Mouse (Mus musculus) thymus, postnatal 4 days (tissue): ENCODE measurements around the gene Chn1.
"Not testable (repeated sequence)": the region's sequence is repeated elsewhere in the genome, so short reads cannot be mapped to it uniquely, and the experiment has no call there.

Source experiments
- DNase-seq: peaks from one replicate; pipeline ENCODE4 v3.0.0; 2021

The Chn1 gene

GRCm38 (mm10) chr2:73774786-73775682 is at the start of gene Chn1:
TSS of gene Chn1 (minus strand) at chr2:73775346.
- peak; percentile 73 for DNase-seq

- DNase-seq = peak; percentile 18
Observed at GRCm38 (mm10) chr2:73818742-73819141, 43.6 kb upstream of the Chn1 start.

- no peak for DNase-seq
Observed at GRCm38 (mm10) chr2:73807609-73808008, 32.5 kb upstream of the Chn1 start.

- DNase-seq = not testable (repeated sequence)
Observed at GRCm38 (mm10) chr2:73800127-73800526, 25.0 kb upstream of the Chn1 start.

GRCm38 (mm10) chr2:73798786-73799185 is 23.6 kb upstream of the Chn1 start:
- DNase-seq = no peak

GRCm38 (mm10) chr2:73798136-73798535 is 23.0 kb upstream of the Chn1 start:
- no peak for DNase-seq

GRCm38 (mm10) chr2:73791846-73792630 is 16.9 kb upstream of the Chn1 start:
- peak; percentile 73 for DNase-seq

- no peak for DNase-seq
Observed at GRCm38 (mm10) chr2:73790332-73790731, 15.2 kb upstream of the Chn1 start.

GRCm38 (mm10) chr2:73788395-73788794 is 13.2 kb upstream of the Chn1 start:
- DNase-seq = no peak

GRCm38 (mm10) chr2:73782371-73782905 is 7.3 kb upstream of the Chn1 start:
- DNase-seq = no peak

GRCm38 (mm10) chr2:73780321-73781010 is 5.3 kb upstream of the Chn1 start:
- DNase-seq = no peak

GRCm38 (mm10) chr2:73779796-73780195 is 4.7 kb upstream of the Chn1 start:
- no peak for DNase-seq

GRCm38 (mm10) chr2:73779016-73779595 is 4.0 kb upstream of the Chn1 start:
- DNase-seq = no peak

- no peak for DNase-seq
Observed at GRCm38 (mm10) chr2:73776936-73777335, 1.8 kb upstream of the Chn1 start.

GRCm38 (mm10) chr2:73775683-73776310 is 651 bp upstream of the Chn1 start:
- no peak for DNase-seq

- no peak for DNase-seq
Observed at GRCm38 (mm10) chr2:73772945-73773344, 2.2 kb downstream of the Chn1 start.

- no peak for DNase-seq
Observed at GRCm38 (mm10) chr2:73768669-73769068, 6.5 kb downstream of the Chn1 start.

- no peak for DNase-seq
Observed at GRCm38 (mm10) chr2:73763541-73763940, 11.6 kb downstream of the Chn1 start.

- DNase-seq = no peak
Observed at GRCm38 (mm10) chr2:73759899-73760298, 15.2 kb downstream of the Chn1 start.

GRCm38 (mm10) chr2:73759027-73759426 is 16.1 kb downstream of the Chn1 start:
- no peak for DNase-seq

GRCm38 (mm10) chr2:73747297-73747696 is 27.8 kb downstream of the Chn1 start:
- no peak for DNase-seq

GRCm38 (mm10) chr2:73746375-73746770 is 28.8 kb downstream of the Chn1 start:
- DNase-seq = no peak
